Mouse (Mus musculus): ENCODE results near the gene Ankar. TPM values are rescaled to one million over a fixed set of nuclear protein-coding genes. Genes with fewer than 3 reads are reported as not detected.

Gene Ankar
- polyA plus RNA-seq, 1 experiment from 2014 or later = not detected

DNA sequence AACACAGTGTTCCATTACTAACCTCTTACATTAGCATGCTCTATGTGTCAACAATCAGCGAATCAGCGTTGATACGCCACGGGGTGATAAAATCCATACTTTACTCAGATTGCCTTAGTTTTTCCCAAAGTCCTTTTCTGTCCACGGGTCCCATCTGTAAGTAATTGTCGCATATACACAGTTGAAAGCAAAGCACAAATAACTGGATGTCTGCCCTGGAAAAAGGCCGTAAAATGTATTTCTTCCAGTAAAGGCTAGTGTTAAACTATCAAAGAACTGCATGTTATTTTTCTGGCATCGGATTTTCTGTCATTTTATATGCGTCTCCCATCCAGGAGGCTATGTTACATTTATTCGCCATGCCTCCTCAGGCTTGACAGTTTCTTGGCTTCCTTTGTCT, 29.7 kb upstream of the Ankar start:
- ATAC-seq (replicated peaks; ENCODE audit: low FRiP score) (no peak), DNase-seq (ENCODE audit: low spot score) (no peak)
- Histone ChIP-seq H3K27ac (ENCODE audit: low read depth, low read length) (no peak overlapping the region), H3K36me3 (ENCODE audit: control insufficient read depth, insufficient read depth, low read length) (no peaks in the 10 kb centered on the region), H3K4me3 (ENCODE audit: low read depth, low read length) (no peak overlapping the region), H3K27me3 (ENCODE audit: control insufficient read depth, insufficient read depth, low read length) (no peaks in the 10 kb centered on the region), H3K9ac (ENCODE audit: low read length) (no peak overlapping the region), H3K9me3 (ENCODE audit: control insufficient read depth, low read length) (no peaks in the 10 kb centered on the region), H3K4me2 (ENCODE audit: low read depth, low read length, severe bottlenecking) (no peak overlapping the region), H3K4me1 (replicated peaks; ENCODE audit: control insufficient read depth, insufficient read depth, low read length) (no peaks in the 10 kb centered on the region)
- 84% methylated on average over 10 of the region's 10 CpGs for WGBS

DNA sequence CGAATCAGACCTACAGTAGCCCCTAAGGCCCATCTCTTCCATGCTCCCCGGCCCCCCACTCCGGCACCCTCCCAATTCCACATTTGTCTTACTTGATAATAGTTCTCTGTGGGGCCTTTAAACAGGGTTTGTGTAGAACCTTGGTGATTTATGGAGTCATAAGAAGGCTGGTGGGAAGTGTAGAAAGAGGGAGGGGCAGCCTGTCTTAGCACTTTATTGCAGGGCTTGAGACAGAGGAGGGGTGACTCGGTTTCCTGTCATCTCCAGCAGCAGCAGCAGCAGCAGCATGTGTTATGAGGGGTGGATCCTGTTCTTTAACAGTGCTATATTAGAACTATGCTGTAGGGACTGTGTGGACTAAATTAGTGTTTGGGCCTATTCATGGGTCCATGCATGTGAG, 28.4 kb upstream of the Ankar start:
- Histone ChIP-seq H3K36me3 (ENCODE audit: control insufficient read depth, insufficient read depth, low read length) (no peaks in the 10 kb centered on the region), H3K4me2 (ENCODE audit: low read depth, low read length, severe bottlenecking) (no peak overlapping the region), H3K9me3 (ENCODE audit: control insufficient read depth, low read length) (no peaks in the 10 kb centered on the region), H3K9ac (ENCODE audit: low read length) (no peak overlapping the region), H3K4me3 (ENCODE audit: low read depth, low read length) (no peak overlapping the region), H3K4me1 (replicated peaks; ENCODE audit: control insufficient read depth, insufficient read depth, low read length) (no peaks in the 10 kb centered on the region), H3K27ac (ENCODE audit: low read depth, low read length) (no peak overlapping the region), H3K27me3 (ENCODE audit: control insufficient read depth, insufficient read depth, low read length) (no peaks in the 10 kb centered on the region)
- no peak for DNase-seq (ENCODE audit: low spot score)
- ATAC-seq (replicated peaks; ENCODE audit: low FRiP score) = no peak
- 95% methylated on average over 4 of the region's 4 CpGs for WGBS

DNA sequence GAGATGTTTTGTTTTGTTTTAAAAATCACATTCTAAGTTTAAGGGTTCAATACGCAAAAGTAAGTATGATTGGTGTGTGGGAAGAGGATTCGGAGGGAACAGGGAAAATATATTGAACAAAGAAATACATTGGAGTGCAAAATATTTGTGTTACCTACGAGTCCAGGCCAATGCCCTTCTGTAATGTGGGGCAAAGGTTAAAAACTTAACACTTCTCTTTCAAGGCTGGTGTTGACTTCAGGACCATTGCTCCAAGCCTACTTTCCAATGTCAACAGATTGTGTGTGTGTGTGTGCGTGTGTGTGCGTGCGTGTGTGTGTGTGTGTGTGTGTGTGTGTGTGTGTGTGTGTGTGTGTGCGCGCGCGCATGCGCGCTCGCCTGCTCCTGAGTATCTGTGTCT, 25.6 kb upstream of the Ankar start:
- Histone ChIP-seq H3K9me3 (ENCODE audit: control insufficient read depth, low read length) (no peaks in the 10 kb centered on the region), H3K36me3 (ENCODE audit: control insufficient read depth, insufficient read depth, low read length) (no peaks in the 10 kb centered on the region), H3K27me3 (ENCODE audit: control insufficient read depth, insufficient read depth, low read length) (no peaks in the 10 kb centered on the region), H3K4me1 (replicated peaks; ENCODE audit: control insufficient read depth, insufficient read depth, low read length) (no peaks in the 10 kb centered on the region), H3K4me3 (ENCODE audit: low read depth, low read length) (no peak overlapping the region), H3K9ac (ENCODE audit: low read length) (no peak overlapping the region), H3K27ac (ENCODE audit: low read depth, low read length) (no peak overlapping the region), H3K4me2 (ENCODE audit: low read depth, low read length, severe bottlenecking) (no peak overlapping the region)
- DNase-seq (ENCODE audit: low spot score) (no peak), ATAC-seq (replicated peaks; ENCODE audit: low FRiP score) (no peak)
- WGBS = 96% methylated on average over 13 of the region's 13 CpGs

DNA sequence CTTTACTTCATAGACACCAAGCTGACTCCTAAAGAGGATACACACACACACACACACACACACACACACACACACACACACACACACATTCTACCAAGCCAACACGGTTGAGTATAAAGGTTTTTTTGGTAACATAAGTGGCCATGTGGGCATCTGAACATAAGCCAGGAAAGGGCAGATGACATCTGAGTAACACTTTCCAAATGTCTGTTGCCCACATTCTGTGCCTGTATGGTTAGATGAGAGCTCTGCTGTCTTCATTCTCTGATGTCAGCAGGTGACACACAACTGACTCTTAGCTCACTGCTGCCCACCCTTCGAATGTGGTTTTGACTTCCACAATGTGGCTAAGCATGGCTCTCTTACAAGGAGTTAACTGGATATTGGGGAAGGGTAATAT, 24.0 kb upstream of the Ankar start:
- H3K9ac ChIP-seq (ENCODE audit: low read length) = no peak overlapping the region
- DNase-seq (ENCODE audit: low spot score) (no peak), ATAC-seq (replicated peaks; ENCODE audit: low FRiP score) (no peak)
- H3K36me3 ChIP-seq (ENCODE audit: control insufficient read depth, insufficient read depth, low read length) = no peaks in the 10 kb centered on the region
- peaks cover 3% of the 10 kb centered on the region; the same call in 1 of the 2 replicates for H3K4me1 ChIP-seq (replicated peaks; ENCODE audit: control insufficient read depth, insufficient read depth, low read length)
- no peaks in the 10 kb centered on the region for H3K9me3 ChIP-seq (ENCODE audit: control insufficient read depth, low read length)
- H3K4me2 ChIP-seq (ENCODE audit: low read depth, low read length, severe bottlenecking) = no peak overlapping the region
- H3K4me3 ChIP-seq (ENCODE audit: low read depth, low read length) = no peak overlapping the region
- 94% methylated on average over 2 of the region's 2 CpGs for WGBS
- no peaks in the 10 kb centered on the region for H3K27me3 ChIP-seq (ENCODE audit: control insufficient read depth, insufficient read depth, low read length)
- H3K27ac ChIP-seq (ENCODE audit: low read depth, low read length) = no peak overlapping the region

DNA sequence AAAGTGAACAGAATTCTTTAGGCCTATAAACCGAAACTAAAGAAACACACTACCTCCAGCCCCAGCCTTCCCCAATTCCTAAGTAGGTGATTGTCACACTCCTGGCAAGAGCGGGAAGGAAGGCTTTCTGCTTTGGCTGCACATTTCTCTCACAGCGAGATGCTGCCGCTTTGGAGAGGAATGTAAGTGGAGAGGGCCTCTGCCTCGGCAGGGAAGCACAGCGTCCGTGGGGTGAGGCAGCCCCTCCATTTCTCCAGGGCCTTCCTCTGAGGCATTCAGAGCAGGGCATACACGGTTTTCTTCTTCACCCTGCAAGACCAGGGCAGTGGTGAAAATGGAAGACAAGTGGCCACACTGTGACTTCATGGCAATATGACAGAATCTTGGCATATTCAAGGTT, 22.3 kb upstream of the Ankar start:
- Histone ChIP-seq H3K4me2 (ENCODE audit: low read depth, low read length, severe bottlenecking) (no peak overlapping the region), H3K9ac (ENCODE audit: low read length) (no peak overlapping the region), H3K36me3 (ENCODE audit: control insufficient read depth, insufficient read depth, low read length) (no peaks in the 10 kb centered on the region), H3K27me3 (ENCODE audit: control insufficient read depth, insufficient read depth, low read length) (no peaks in the 10 kb centered on the region), H3K9me3 (ENCODE audit: control insufficient read depth, low read length) (no peaks in the 10 kb centered on the region), H3K4me1 (replicated peaks; ENCODE audit: control insufficient read depth, insufficient read depth, low read length) (peaks cover 3% of the 10 kb centered on the region; the same call in 1 of the 2 replicates), H3K4me3 (ENCODE audit: low read depth, low read length) (no peak overlapping the region), H3K27ac (ENCODE audit: low read depth, low read length) (no peak overlapping the region)
- no peak for DNase-seq (ENCODE audit: low spot score)
- 46% methylated on average over 8 of the region's 8 CpGs for WGBS
- ATAC-seq (replicated peaks; ENCODE audit: low FRiP score) = no peak

DNA sequence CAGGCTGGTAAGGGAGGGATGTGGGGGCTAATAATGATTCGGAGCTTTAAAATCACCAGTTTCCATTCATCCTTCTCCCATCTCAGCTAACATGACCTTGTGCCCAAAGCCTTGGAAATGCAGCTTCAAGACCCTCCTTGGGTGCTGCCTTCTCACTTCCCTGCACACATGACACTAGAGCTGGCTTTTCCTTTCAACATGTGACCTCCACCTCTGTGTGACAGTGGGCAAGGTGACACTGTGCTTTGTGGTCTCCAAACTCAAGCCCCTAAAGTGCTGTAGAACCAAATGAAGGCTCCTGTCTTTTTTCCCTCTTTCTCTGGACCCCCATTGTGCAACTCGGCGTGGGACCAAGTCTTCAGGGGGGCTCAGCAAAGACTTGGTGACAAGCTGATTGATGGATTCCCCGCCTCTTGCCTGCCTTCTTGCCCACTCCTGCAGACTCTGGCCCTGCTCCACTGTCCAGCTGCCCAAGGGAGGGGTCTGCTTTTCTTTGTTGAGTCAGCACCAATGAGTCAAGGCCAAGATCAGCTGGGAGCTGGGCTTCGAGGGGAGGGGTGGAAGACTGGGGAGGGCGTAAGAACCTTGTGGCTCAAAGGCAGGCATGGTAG, 19.8 kb upstream of the Ankar start:
- Histone ChIP-seq H3K27me3 (ENCODE audit: control insufficient read depth, insufficient read depth, low read length) (no peaks in the 10 kb centered on the region), H3K4me3 (ENCODE audit: low read depth, low read length) (no peak overlapping the region), H3K36me3 (ENCODE audit: control insufficient read depth, insufficient read depth, low read length) (no peaks in the 10 kb centered on the region), H3K27ac (ENCODE audit: low read depth, low read length) (no peak overlapping the region), H3K4me1 (replicated peaks; ENCODE audit: control insufficient read depth, insufficient read depth, low read length) (peaks cover 3% of the 10 kb centered on the region; the same call in 1 of the 2 replicates), H3K4me2 (ENCODE audit: low read depth, low read length, severe bottlenecking) (no peak overlapping the region), H3K9ac (ENCODE audit: low read length) (no peak overlapping the region), H3K9me3 (ENCODE audit: control insufficient read depth, low read length) (no peaks in the 10 kb centered on the region)
- DNase-seq (ENCODE audit: low spot score) (no peak), ATAC-seq (replicated peaks; ENCODE audit: low FRiP score) (no peak)
- WGBS = 47% methylated on average over 6 of the region's 6 CpGs

DNA sequence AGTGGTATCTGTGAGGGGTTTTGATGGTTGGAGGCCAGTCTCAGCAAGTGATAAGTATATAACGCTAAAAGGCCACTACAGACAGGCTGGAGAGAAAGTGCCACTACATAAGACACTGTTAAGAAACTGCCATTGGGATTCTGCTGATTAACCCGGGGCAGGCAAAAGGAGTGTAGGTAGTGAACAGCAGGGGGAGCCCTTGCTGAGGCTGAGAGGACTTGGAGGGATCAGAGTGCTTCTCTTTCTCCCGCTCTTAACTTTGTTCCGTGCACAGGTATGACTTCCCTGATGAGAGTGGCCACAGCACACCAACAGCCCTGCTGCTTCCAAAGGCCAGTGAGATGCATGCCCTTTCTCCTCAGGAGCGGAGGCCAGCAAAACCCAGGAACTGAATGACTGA, 18.5 kb upstream of the Ankar start:
- H3K27ac ChIP-seq (ENCODE audit: low read depth, low read length) = no peak overlapping the region
- WGBS = 19% methylated on average over 5 of the region's 5 CpGs
- H3K27me3 ChIP-seq (ENCODE audit: control insufficient read depth, insufficient read depth, low read length) = no peaks in the 10 kb centered on the region
- peak; percentile 74 for ATAC-seq (replicated peaks; ENCODE audit: low FRiP score)
- peak; percentile 85 for DNase-seq (ENCODE audit: low spot score)
- H3K9me3 ChIP-seq (ENCODE audit: control insufficient read depth, low read length) = no peaks in the 10 kb centered on the region
- H3K4me2 ChIP-seq (ENCODE audit: low read depth, low read length, severe bottlenecking) = no peak overlapping the region
- H3K36me3 ChIP-seq (ENCODE audit: control insufficient read depth, insufficient read depth, low read length) = no peaks in the 10 kb centered on the region; the same call in 1 of the 2 replicates
- H3K4me3 ChIP-seq (ENCODE audit: low read depth, low read length) = no peak overlapping the region
- no peak overlapping the region for H3K9ac ChIP-seq (ENCODE audit: low read length)
- H3K4me1 ChIP-seq (replicated peaks; ENCODE audit: control insufficient read depth, insufficient read depth, low read length) = peaks cover 3% of the 10 kb centered on the region; the same call in 1 of the 2 replicates

DNA sequence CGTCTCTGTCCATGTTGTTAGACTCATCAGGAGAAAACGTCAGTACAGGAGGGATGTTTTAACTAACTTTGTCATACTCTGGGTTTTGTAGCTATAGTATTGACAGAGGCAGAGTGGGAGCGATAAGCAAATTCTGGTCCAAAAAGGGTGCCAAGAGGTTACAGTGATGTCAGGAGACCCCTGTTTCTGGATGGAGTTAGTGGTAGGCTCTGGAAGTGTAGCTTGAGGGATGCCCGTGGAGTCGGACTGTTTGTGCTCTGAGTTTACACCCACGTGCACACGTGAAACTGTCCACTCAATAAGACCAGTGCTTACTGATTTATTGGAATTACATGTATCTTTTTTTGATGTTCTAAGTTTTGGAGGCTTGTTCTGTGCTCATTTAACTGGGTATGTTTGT, 17.2 kb upstream of the Ankar start:
- WGBS = 89% methylated on average over 7 of the region's 7 CpGs
- H3K9ac ChIP-seq (ENCODE audit: low read length) = no peak overlapping the region
- ATAC-seq (replicated peaks; ENCODE audit: low FRiP score) = no peak
- H3K4me3 ChIP-seq (ENCODE audit: low read depth, low read length) = no peak overlapping the region
- H3K4me1 ChIP-seq (replicated peaks; ENCODE audit: control insufficient read depth, insufficient read depth, low read length) = peaks cover 6% of the 10 kb centered on the region; the same call in 1 of the 2 replicates
- no peaks in the 10 kb centered on the region; the same call in 1 of the 2 replicates for H3K36me3 ChIP-seq (ENCODE audit: control insufficient read depth, insufficient read depth, low read length)
- H3K9me3 ChIP-seq (ENCODE audit: control insufficient read depth, low read length) = no peaks in the 10 kb centered on the region
- DNase-seq (ENCODE audit: low spot score) = no peak
- no peaks in the 10 kb centered on the region for H3K27me3 ChIP-seq (ENCODE audit: control insufficient read depth, insufficient read depth, low read length)
- H3K4me2 ChIP-seq (ENCODE audit: low read depth, low read length, severe bottlenecking) = no peak overlapping the region
- no peak overlapping the region for H3K27ac ChIP-seq (ENCODE audit: low read depth, low read length)

DNA sequence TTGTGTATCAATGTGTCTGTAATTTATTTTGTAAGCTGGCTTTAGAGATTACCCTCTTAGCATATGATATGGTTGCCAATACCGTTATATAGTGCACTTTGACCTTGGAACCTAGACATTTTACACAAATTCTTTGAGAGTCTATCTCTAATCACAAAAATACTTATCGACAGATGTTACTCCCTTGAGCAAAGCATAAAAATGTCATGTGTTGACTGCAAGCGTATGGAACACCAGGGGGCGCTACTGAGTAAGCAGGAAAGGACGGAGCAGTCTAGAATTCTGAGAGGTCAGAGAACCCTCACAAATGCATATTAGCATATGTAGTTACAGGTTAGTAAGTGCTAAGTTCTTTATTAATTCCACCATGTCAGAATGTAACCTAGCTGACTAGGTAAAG, 16.5 kb upstream of the Ankar start:
- WGBS = 15% methylated on average over 5 of the region's 5 CpGs
- no peak overlapping the region for H3K27ac ChIP-seq (ENCODE audit: low read depth, low read length)
- no peaks in the 10 kb centered on the region for H3K9me3 ChIP-seq (ENCODE audit: control insufficient read depth, low read length)
- peak; percentile 36; the same call in 1 of the 2 replicates for ATAC-seq (replicated peaks; ENCODE audit: low FRiP score)
- no peak overlapping the region for H3K4me3 ChIP-seq (ENCODE audit: low read depth, low read length)
- no peaks in the 10 kb centered on the region; the same call in 1 of the 2 replicates for H3K36me3 ChIP-seq (ENCODE audit: control insufficient read depth, insufficient read depth, low read length)
- H3K27me3 ChIP-seq (ENCODE audit: control insufficient read depth, insufficient read depth, low read length) = no peaks in the 10 kb centered on the region
- peaks cover 6% of the 10 kb centered on the region; the same call in 1 of the 2 replicates for H3K4me1 ChIP-seq (replicated peaks; ENCODE audit: control insufficient read depth, insufficient read depth, low read length)
- peak; percentile 88 for DNase-seq (ENCODE audit: low spot score)
- H3K9ac ChIP-seq (ENCODE audit: low read length) = no peak overlapping the region
- no peak overlapping the region for H3K4me2 ChIP-seq (ENCODE audit: low read depth, low read length, severe bottlenecking)

Measured in forebrain, embryonic 11.5 days (tissue).